Mouse (Mus musculus) spleen, adult 2 months (tissue): Measurements from ENCODE around the gene March1. TPM values are rescaled to one million over a fixed set of nuclear protein-coding genes. Genes with fewer than 3 reads are reported as not detected.

ENCODE experiments used
- DNase-seq, 2 experiments: peaks; one replicate each; pipeline versions ENCODE4 v3.0.0 to v3.0.0-alpha.2; 2012 to 2021; ENCODE audit warnings: low spot score in 2 of 2, low read depth in 1 of 2
- H3K27ac ChIP-seq: fragments of 200-500 bp; 2 replicates; pipeline ENCODE4 v1.5.1; 2012; ENCODE audit warnings: low read length, inconsistent platforms; ENCODE audit not compliant: insufficient read depth
- H3K27me3 ChIP-seq: fragments of 200-500 bp; 2 replicates; pipeline ENCODE4 v1.6.1; 2012; ENCODE audit warnings: mild to moderate bottlenecking, moderate library complexity, low read length, inconsistent platforms; ENCODE audit not compliant: control insufficient read depth, insufficient read depth
- H3K36me3 ChIP-seq: fragments of 200-500 bp; 2 replicates; pipeline ENCODE4 v1.6.1; 2012; ENCODE audit warnings: mild to moderate bottlenecking, low read length, inconsistent platforms; ENCODE audit not compliant: control insufficient read depth, insufficient read depth
- H3K4me1 ChIP-seq: fragments of 200-500 bp; 2 replicates; pipeline ENCODE4 v1.6.1; 2011; ENCODE audit warnings: inconsistent platforms; ENCODE audit not compliant: control insufficient read depth, insufficient read depth, insufficient read length
- H3K4me3 ChIP-seq: fragments of 200-500 bp; 2 replicates; pipeline ENCODE4 v1.5.1; 2011; ENCODE audit warnings: mild to moderate bottlenecking, inconsistent platforms; ENCODE audit not compliant: insufficient read depth, insufficient read length; ENCODE audit errors: extremely low read depth
- CTCF ChIP-seq: fragments of 200-500 bp; IDR thresholded peaks from 2 replicates; pipeline ENCODE4 v1.5.1; 2011; ENCODE audit warnings: mild to moderate bottlenecking, inconsistent platforms; ENCODE audit not compliant: insufficient read depth, insufficient read length, insufficient replicate concordance; ENCODE audit errors: extremely low read depth
- POLR2A ChIP-seq: fragments of 200-500 bp; IDR thresholded peaks from 2 replicates; pipeline ENCODE4 v1.6.1; 2011; ENCODE audit warnings: low read depth, low read length, inconsistent platforms
- WGBS: fragments of 180-500 bp; shearing (Covaris S2); methylation state at CpG from one replicate; pipeline ENCODE4 v1.1.7; 2018; 5-methylcytosine and 5-hydroxymethylcytosine counted together
- polyA plus RNA-seq: library from polyadenylated mRNA; depleted of rRNA; stranded (reverse); fragments of >200 nt; gene quantifications from 2 replicates; pipeline ENCODE4 v1.2.3, GENCODE M21; 2012

Gene March1
- polyA plus RNA-seq, 1 experiment, result 12.7 TPM

- TF ChIP-seq POLR2A (no peak), CTCF (no peak)
- Histone ChIP-seq H3K27me3 (no peaks in the 10 kb centered on the region), H3K36me3 (no peaks in the 10 kb centered on the region), H3K4me1 (no peaks in the 10 kb centered on the region), H3K4me3 (no peak overlapping the region), H3K27ac (no peak overlapping the region)
- 79% methylated on average over 5 of the region's 5 CpGs for WGBS
- DNase-seq, result no peak
These were observed 359.2 kb downstream of the March1 start for GRCm38 (mm10) chr8:65976905-65977304.

GRCm38 (mm10) chr8:65982039-65982438 is 364.3 kb downstream of the March1 start:
- H3K4me1 ChIP-seq, result no peaks in the 10 kb centered on the region
- H3K27me3 ChIP-seq, result no peaks in the 10 kb centered on the region
- no peak overlapping the region for H3K4me3 ChIP-seq
- H3K27ac ChIP-seq, result no peak overlapping the region
- no peak for DNase-seq
- no peaks in the 10 kb centered on the region for H3K36me3 ChIP-seq
- TF ChIP-seq CTCF (no peak), POLR2A (no peak)
- WGBS, result 81% methylated on average over 2 of the region's 2 CpGs

GRCm38 (mm10) chr8:65987665-65988064 is 370.0 kb downstream of the March1 start:
- no peaks in the 10 kb centered on the region for H3K36me3 ChIP-seq
- DNase-seq, result no peak
- no peaks in the 10 kb centered on the region for H3K27me3 ChIP-seq
- 89% methylated on average over 1 of the region's 1 CpGs for WGBS
- no peak overlapping the region for H3K4me3 ChIP-seq
- H3K4me1 ChIP-seq, result no peaks in the 10 kb centered on the region
- no peak overlapping the region for H3K27ac ChIP-seq
- no peak for TF ChIP-seq CTCF
- no peak for TF ChIP-seq POLR2A

GRCm38 (mm10) chr8:66022815-66023214 is 405.1 kb downstream of the March1 start:
- Histone ChIP-seq H3K27me3 (no peaks in the 10 kb centered on the region), H3K4me3 (no peak overlapping the region), H3K36me3 (no peaks in the 10 kb centered on the region), H3K27ac (no peak overlapping the region), H3K4me1 (no peaks in the 10 kb centered on the region)
- TF ChIP-seq POLR2A, result no peak
- TF ChIP-seq CTCF, result no peak
- DNase-seq, result no peak
- WGBS, result 83% methylated on average over 2 of the region's 2 CpGs

GRCm38 (mm10) chr8:66033651-66034050 is 416.0 kb downstream of the March1 start:
- no peak overlapping the region for H3K27ac ChIP-seq
- DNase-seq, result no peak
- no peak overlapping the region for H3K4me3 ChIP-seq
- 69% methylated on average over 3 of the region's 3 CpGs for WGBS
- no peaks in the 10 kb centered on the region for H3K4me1 ChIP-seq
- no peaks in the 10 kb centered on the region for H3K27me3 ChIP-seq
- H3K36me3 ChIP-seq, result no peaks in the 10 kb centered on the region
- TF ChIP-seq CTCF, result no peak
- TF ChIP-seq POLR2A, result no peak

- Histone ChIP-seq H3K27me3 (no peaks in the 10 kb centered on the region), H3K27ac (no peak overlapping the region), H3K36me3 (no peaks in the 10 kb centered on the region), H3K4me1 (no peaks in the 10 kb centered on the region), H3K4me3 (no peak overlapping the region)
- TF ChIP-seq CTCF, result no peak
- no peak for TF ChIP-seq POLR2A
- DNase-seq, result no peak
- WGBS, result 85% methylated on average over 3 of the region's 3 CpGs
These were observed 416.7 kb downstream of the March1 start for GRCm38 (mm10) chr8:66034429-66034828.

GRCm38 (mm10) chr8:66094152-66094551 is 476.5 kb downstream of the March1 start:
- H3K27ac ChIP-seq, result no peak overlapping the region
- H3K4me1 ChIP-seq, result no peaks in the 10 kb centered on the region
- DNase-seq, result no peak
- H3K27me3 ChIP-seq, result no peaks in the 10 kb centered on the region
- no peak overlapping the region for H3K4me3 ChIP-seq
- H3K36me3 ChIP-seq, result no peaks in the 10 kb centered on the region
- WGBS, result 80% methylated on average over 3 of the region's 3 CpGs
- no peak for TF ChIP-seq POLR2A

- Histone ChIP-seq H3K4me3 (no peak overlapping the region), H3K4me1 (no peaks in the 10 kb centered on the region), H3K27ac (no peak overlapping the region), H3K36me3 (no peaks in the 10 kb centered on the region), H3K27me3 (no peaks in the 10 kb centered on the region)
- DNase-seq, result no peak
- WGBS, result 88% methylated on average over 1 of the region's 1 CpGs
- no peak for TF ChIP-seq POLR2A
- TF ChIP-seq CTCF, result no peak
These were observed 480.4 kb downstream of the March1 start for GRCm38 (mm10) chr8:66098148-66098547.
